Mouse (Mus musculus) right cerebral cortex, postnatal 36 days (tissue): ENCODE data around the gene Cdhr2.

Experiments
- DNase-seq, 2 experiments: peaks; one replicate each; pipeline ENCODE4 v3.0.0; 2022; ENCODE audit warnings: low spot score in 2 of 2, mixed read lengths in 1 of 2

Gene Cdhr2

GRCm38 (mm10) chr13:54692711-54693557 lies 8.3 kb upstream of the Cdhr2 start:
- DNase-seq: no peak

- DNase-seq: peak; percentile 97
Measured at GRCm38 (mm10) chr13:54693558-54694347, 7.5 kb upstream of the Cdhr2 start, which contains the start of gene Rnf44. Rnf44 (minus strand) TSS chr13:54693907.

GRCm38 (mm10) chr13:54694348-54695060 lies 6.8 kb upstream of the Cdhr2 start:
- DNase-seq: no peak

- no peak for DNase-seq
Measured at GRCm38 (mm10) chr13:54695479-54696230, 5.6 kb upstream of the Cdhr2 start.

- no peak for DNase-seq
Measured at GRCm38 (mm10) chr13:54702507-54702906, 1.2 kb downstream of the Cdhr2 start.

GRCm38 (mm10) chr13:54704890-54705289 lies 3.6 kb downstream of the Cdhr2 start:
- no peak for DNase-seq

- no peak for DNase-seq
Measured at GRCm38 (mm10) chr13:54710866-54711265, 9.6 kb downstream of the Cdhr2 start.

GRCm38 (mm10) chr13:54714393-54714792 lies 13.1 kb downstream of the Cdhr2 start:
- DNase-seq: no peak

- no peak for DNase-seq
Measured at GRCm38 (mm10) chr13:54714996-54715395, 13.7 kb downstream of the Cdhr2 start.

GRCm38 (mm10) chr13:54716916-54717315 lies 15.7 kb downstream of the Cdhr2 start:
- peak in 1 of 2 experiments; percentile 41 for DNase-seq

- DNase-seq: no peak
Measured at GRCm38 (mm10) chr13:54723143-54723542, 21.9 kb downstream of the Cdhr2 start.

GRCm38 (mm10) chr13:54726131-54726530 lies 24.9 kb downstream of the Cdhr2 start:
- no peak for DNase-seq

GRCm38 (mm10) chr13:54736931-54737330 lies 35.7 kb downstream of the Cdhr2 start:
- DNase-seq: no peak

- no peak for DNase-seq
Measured at GRCm38 (mm10) chr13:54737488-54738212, 36.4 kb downstream of the Cdhr2 start.

GRCm38 (mm10) chr13:54738213-54738601 lies 36.9 kb downstream of the Cdhr2 start:
- DNase-seq: no peak

GRCm38 (mm10) chr13:54746110-54746509 lies 44.8 kb downstream of the Cdhr2 start:
- no peak for DNase-seq

GRCm38 (mm10) chr13:54746896-54747295 lies 45.6 kb downstream of the Cdhr2 start:
- DNase-seq: no peak

- no peak for DNase-seq
Measured at GRCm38 (mm10) chr13:54748190-54748589, 46.9 kb downstream of the Cdhr2 start.

- no peak for DNase-seq
Measured at GRCm38 (mm10) chr13:54748721-54749060, 47.4 kb downstream of the Cdhr2 start.

- no peak for DNase-seq
Measured at GRCm38 (mm10) chr13:54749061-54749863, 48.0 kb downstream of the Cdhr2 start.
